Mouse (Mus musculus) lung, adult 2 months (tissue): ENCODE results near the gene Gm28035. TPM values are rescaled to one million over a fixed set of nuclear protein-coding genes. Genes with fewer than 3 reads are reported as not detected.

Experiments
- DNase-seq: peaks from one replicate; pipeline ENCODE4 v3.0.0; 2022
- H3K4me1 ChIP-seq: fragments of 200-500 bp; 2 replicates; pipeline ENCODE4 v1.6.1; 2011; ENCODE audit warnings: low read length; ENCODE audit not compliant: control insufficient read depth, insufficient read depth
- H3K4me3 ChIP-seq: fragments of 200-500 bp; replicated peaks from 2 replicates; pipeline ENCODE3; 2011; ENCODE audit warnings: low read depth, mild to moderate bottlenecking, control low read depth, low read length; ENCODE audit errors: extremely low read depth
- CTCF ChIP-seq: fragments of 200-500 bp; IDR thresholded peaks from 2 replicates; pipeline ENCODE4 v1.5.1; 2011; ENCODE audit warnings: mild to moderate bottlenecking, low read length, control low read depth; ENCODE audit not compliant: insufficient read depth
- POLR2A ChIP-seq: fragments of 200-500 bp; IDR thresholded peaks from 2 replicates; pipeline ENCODE4 v1.6.1; 2011; ENCODE audit warnings: low read depth, mild to moderate bottlenecking, control low read depth, low read length, borderline replicate concordance; ENCODE audit errors: extremely low read depth
- WGBS: fragments of 180-500 bp; shearing (Covaris S2); methylation state at CpG from one replicate; pipeline ENCODE4 v1.1.7; 2018; 5-methylcytosine and 5-hydroxymethylcytosine counted together
- polyA plus RNA-seq: library from polyadenylated mRNA; depleted of rRNA; stranded (reverse); fragments of >200 nt; gene quantifications from 2 replicates; pipeline ENCODE4 v1.2.3, GENCODE M21; 2012; rRNA removed

The Gm28035 gene
- polyA plus RNA-seq = 11.6 and 18.8 TPM in 2 replicates

DNA sequence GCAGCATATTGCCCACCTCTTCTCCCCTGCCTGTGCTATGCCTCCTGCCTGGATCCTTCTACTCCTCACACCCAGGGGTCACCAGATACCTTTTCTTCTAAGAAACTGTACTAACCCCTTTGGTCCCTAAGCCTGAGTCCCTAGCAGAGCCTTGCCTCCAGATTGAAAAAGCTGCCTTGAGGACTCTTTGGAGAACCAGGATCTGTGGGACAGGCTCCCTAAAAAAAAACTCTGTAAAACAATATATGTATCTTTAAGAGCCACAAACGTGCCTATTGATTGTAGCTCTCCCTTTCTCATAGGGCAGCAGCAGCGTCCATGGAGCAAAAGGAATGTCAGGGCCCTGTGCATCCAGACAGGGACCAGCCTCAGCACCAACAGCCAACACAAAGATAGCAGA lies at the start of gene Gm28035:
Gene Gm28035, plus strand, starts transcription at position 301 of the 400 bp plus-strand sequence.
- DNase-seq = no peak
- WGBS = 46% methylated on average over 2 of the region's 2 CpGs
- peak within 1 kb of the TSS; percentile 1 for H3K4me3 ChIP-seq
- H3K4me1 ChIP-seq = peaks cover 30% of the 10 kb centered on the region
- TF ChIP-seq POLR2A (no peak), CTCF (no peak)

DNA sequence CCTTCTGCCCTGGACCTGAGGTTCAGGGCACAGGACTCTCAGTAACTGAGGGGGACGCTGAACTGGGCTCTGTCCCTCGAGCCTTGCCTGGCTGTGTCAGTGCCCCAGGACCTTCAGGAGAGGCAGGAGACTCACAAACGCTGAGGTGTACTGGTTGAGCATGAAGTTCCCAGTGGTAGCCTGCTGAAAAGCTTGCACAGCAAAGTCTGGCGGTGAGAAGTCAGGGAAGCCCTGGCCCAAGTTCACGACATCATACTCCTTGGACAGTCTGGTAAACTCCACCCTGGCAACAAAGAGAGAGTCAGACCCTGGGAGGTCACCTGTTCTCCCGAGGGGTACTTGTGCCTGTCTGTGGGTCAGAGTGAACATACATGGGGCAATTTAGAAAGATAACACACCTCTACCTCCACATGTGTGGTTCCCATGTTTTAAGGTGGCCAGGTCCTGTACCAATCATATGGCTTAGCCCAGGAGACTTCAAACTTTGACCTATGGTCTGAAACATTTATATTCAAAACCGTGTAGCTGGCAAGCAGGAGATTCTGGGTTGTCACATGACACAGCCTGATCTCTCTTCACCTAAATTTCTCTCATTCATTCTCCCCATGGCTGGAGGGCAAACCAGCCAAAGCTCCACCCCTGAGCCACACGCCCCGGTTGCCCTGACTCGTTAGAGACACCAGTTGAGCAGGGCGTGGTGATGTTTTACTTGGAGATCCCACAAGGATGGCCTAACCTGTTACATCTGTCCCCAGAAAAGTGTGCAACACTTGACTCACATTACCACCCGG lies 48.4 kb upstream of the Gm28035 start:
- WGBS = 84% methylated on average over 12 of the region's 12 CpGs
- Histone ChIP-seq H3K4me3 (no peak overlapping the region), H3K4me1 (no peaks in the 10 kb centered on the region)
- no peak for DNase-seq
- TF ChIP-seq CTCF = no peak
- TF ChIP-seq POLR2A = no peak

DNA sequence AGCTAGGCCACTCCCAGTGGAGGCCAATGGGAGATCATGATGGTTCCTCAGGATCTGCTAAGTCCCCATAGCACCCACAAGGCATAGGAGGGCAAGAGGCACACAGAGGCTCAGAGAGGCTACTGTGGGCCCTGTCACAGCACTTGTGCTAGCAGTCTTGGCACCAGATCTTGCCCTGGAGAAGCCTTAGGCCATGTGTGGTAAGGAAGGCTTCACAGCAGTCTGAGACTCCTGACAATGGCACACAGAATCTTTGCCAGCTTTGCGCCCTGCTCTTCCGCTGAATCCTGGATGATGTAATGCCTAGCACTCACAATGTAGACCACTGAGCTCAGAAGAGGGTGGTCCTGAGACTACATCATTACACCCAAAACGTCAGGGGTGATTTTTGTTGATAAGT lies 45.7 kb upstream of the Gm28035 start:
- WGBS = 72% methylated on average over 3 of the region's 3 CpGs
- TF ChIP-seq POLR2A = no peak
- no peak for TF ChIP-seq CTCF
- Histone ChIP-seq H3K4me3 (no peak overlapping the region), H3K4me1 (no peaks in the 10 kb centered on the region)
- DNase-seq = no peak

DNA sequence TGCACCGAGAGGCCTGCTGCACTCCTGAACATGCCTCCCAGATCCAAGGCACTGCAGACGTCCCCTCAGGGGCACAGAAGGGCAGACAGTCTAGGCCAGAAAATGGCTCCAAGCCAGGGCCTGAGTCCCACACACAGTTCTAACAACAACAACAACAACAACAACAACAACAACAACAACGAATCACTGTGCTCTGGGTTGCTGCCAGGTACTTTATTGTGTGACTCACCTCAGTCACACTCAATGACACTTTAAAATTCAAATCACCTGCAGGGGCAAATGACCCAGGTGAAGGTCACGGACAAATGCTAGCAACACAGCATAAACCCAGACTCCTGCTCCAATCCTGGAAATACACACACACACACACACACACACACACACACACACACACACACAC lies 42.3 kb upstream of the Gm28035 start:
- 60% methylated on average over 4 of the region's 4 CpGs for WGBS
- TF ChIP-seq POLR2A (no peak), CTCF (no peak)
- Histone ChIP-seq H3K4me3 (no peak overlapping the region), H3K4me1 (no peaks in the 10 kb centered on the region)
- DNase-seq = no peak

DNA sequence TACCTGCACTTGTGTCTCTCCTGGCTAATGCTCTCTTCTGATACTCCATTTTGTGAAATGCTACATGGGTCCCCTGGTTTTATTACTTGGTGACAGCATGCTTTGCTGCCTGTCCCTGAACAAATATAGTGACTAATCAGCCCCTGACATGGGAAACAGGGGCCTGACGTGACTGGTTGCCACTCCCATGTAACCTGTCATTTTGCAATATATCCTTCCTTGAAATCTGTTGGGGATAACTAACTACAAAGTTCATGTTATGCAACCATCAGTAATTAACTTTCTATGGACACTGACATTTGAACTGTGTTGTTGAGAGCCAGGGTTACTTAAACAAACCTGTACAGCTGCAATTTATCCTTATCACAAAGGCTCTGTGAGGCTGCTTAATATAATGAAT lies 40.4 kb upstream of the Gm28035 start:
- DNase-seq = no peak
- no peak overlapping the region for H3K4me3 ChIP-seq
- peaks cover 2% of the 10 kb centered on the region; the same call in 1 of the 2 replicates for H3K4me1 ChIP-seq
- WGBS = 46% methylated on average over 1 of the region's 1 CpGs
- TF ChIP-seq POLR2A (no peak), CTCF (no peak)

DNA sequence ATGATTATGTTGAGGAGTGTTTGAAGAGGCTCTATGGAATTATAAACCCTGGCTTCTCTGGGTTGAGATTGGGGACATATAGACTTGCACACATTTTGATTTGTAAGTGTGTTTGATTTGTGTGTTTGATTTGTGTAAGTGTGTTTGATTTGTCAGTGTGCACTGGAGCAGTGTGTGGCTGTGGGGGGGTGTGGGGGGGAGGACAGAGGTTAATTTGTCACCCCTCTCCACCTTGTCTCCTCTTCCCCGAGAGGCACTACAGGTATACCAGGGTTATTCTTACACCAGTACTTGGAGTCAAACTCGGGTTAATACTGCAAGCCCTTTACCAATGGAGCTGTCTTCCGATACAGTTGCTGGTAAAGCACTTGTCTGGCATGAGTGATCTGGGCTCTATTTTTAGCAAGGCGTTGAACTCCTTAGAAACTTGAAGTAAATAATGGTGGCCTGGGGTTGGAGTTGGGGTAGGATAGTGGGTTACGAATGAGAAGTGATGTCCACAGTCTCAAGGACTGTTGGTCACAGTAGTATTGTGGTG lies 39.9 kb upstream of the Gm28035 start:
- TF ChIP-seq CTCF (no peak), POLR2A (no peak)
- no peak for DNase-seq
- H3K4me3 ChIP-seq = no peak overlapping the region
- peaks cover 2% of the 10 kb centered on the region; the same call in 1 of the 2 replicates for H3K4me1 ChIP-seq
- WGBS = 50% methylated on average over 5 of the region's 5 CpGs

DNA sequence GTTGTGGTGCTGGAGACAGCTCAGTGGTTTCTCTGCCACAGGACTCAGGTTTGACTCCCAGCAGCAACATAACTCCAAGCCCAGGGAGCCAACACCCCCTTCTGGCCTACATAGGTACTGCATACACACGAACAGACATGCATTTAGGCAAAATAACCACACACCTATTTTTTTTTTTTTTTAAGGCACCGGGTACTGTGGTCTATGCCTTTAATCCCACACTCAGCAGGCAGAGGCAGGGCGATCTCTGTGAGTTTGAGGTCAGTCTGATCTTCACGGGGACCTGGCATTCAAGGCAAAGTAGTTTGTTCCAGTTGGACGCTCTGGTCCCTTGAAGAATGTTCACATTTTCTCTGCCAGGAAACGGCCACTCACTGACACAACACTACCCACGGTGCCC lies 36.9 kb upstream of the Gm28035 start:
- no peak overlapping the region for H3K4me3 ChIP-seq
- no peak for DNase-seq
- TF ChIP-seq CTCF = peak; percentile 44; the same call in 1 of the 2 replicates
- TF ChIP-seq POLR2A = no peak
- H3K4me1 ChIP-seq = peaks cover 6% of the 10 kb centered on the region; the same call in 1 of the 2 replicates
- 75% methylated on average over 7 of the region's 7 CpGs for WGBS

DNA sequence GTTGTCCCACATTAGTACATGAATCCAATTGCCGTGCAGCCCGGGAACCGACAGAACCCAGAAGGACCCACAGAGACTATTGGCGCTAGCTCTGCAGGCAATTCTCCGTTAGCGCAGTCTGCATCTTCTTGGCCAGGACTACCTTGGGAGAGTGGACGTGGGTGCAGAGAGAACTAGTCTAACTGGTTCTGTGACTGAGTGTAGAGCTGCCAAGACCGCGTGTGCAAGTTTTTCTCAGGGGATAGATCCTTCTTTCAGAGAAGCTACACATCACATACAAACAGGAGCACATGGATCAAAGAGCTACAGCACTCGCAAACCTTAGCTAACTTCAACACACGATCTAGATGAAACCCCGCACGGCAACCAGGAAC lies 35.1 kb upstream of the Gm28035 start:
- DNase-seq = no peak
- peak overlapping the region; percentile 65 for H3K4me3 ChIP-seq
- H3K4me1 ChIP-seq = peaks cover 6% of the 10 kb centered on the region; the same call in 1 of the 2 replicates
- 1% methylated on average over 13 of the region's 13 CpGs for WGBS
- TF ChIP-seq POLR2A = no peak
- no peak for TF ChIP-seq CTCF

DNA sequence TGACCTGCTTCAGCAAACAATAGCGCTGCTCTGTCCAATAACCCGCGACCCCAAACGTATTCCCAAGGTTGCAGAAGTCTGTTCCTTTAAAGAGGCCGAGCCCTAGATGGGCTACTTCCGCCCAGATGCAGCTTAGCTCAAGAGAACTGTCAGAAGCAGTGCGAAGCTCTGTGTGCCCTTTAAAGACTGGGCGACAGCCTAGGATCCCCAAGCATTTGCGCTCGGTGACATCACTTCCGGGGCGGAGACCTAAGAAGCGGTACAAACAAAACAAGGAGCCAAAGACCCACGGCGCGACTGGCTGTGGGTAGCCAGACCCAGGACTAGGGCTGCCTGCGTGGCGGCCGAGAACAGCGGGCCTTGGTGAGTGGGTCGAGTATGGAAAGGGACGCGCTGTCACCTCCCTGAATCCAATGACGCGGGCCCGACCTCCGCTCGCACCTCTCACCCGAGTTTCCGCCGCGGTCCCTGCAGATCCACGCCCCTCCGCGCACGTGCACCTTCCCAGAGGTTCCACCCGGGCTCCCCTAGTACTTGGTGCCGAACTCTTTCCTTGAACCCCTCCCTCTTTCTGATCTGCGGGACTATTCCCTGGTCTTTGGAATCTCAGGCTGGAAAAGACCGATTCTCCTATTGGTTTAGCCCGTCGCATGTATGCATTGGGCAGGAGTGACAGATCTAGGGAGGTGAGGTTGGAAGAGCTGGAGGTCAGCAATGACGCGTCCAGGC lies 34.6 kb upstream of the Gm28035 start, which contains the start of gene Kyat1:
Gene Kyat1, minus strand, starts transcription at position 219 of the 729 bp plus-strand sequence.
- under 1% methylated on average over 44 of the region's 44 CpGs for WGBS
- DNase-seq = peak; percentile 95
- H3K4me3 ChIP-seq = peak within 1 kb of the TSS; percentile 65
- H3K4me1 ChIP-seq = peaks cover 6% of the 10 kb centered on the region; the same call in 1 of the 2 replicates
- TF ChIP-seq CTCF (no peak), POLR2A (peak; percentile 86)
